Mouse (Mus musculus) brown adipose tissue, adult 24 weeks (tissue): ENCODE data around the gene Slc13a3. TPM values are rescaled to one million over a fixed set of nuclear protein-coding genes. Genes with fewer than 3 reads are reported as not detected.

Experiments used
- H3K27ac ChIP-seq: fragments of 200-500 bp; replicated peaks from 2 replicates; pipeline ENCODE4 v1.5.1; 2012; ENCODE audit warnings: low read depth, mild to moderate bottlenecking, low read length
- H3K4me1 ChIP-seq: fragments of 200-500 bp; 2 replicates; pipeline ENCODE4 v1.6.1; 2012; ENCODE audit warnings: low read length, mixed read lengths; ENCODE audit not compliant: control insufficient read depth, insufficient read depth, insufficient read length
- H3K4me3 ChIP-seq: fragments of 200-500 bp; 2 replicates; pipeline ENCODE4 v1.5.1; 2012; ENCODE audit warnings: low read depth, mild to moderate bottlenecking, low read length, moderate library complexity; ENCODE audit not compliant: insufficient read depth
- polyA plus RNA-seq: library from polyadenylated mRNA; stranded (reverse); fragments of >200 nt; gene quantifications from 2 replicates; pipeline ENCODE4 v1.2.4, GENCODE M21; 2012; ENCODE audit not compliant: missing spikeins, insufficient read depth, insufficient read length

Gene Slc13a3
- polyA plus RNA-seq, 1 experiment = 2.3 TPM

DNA sequence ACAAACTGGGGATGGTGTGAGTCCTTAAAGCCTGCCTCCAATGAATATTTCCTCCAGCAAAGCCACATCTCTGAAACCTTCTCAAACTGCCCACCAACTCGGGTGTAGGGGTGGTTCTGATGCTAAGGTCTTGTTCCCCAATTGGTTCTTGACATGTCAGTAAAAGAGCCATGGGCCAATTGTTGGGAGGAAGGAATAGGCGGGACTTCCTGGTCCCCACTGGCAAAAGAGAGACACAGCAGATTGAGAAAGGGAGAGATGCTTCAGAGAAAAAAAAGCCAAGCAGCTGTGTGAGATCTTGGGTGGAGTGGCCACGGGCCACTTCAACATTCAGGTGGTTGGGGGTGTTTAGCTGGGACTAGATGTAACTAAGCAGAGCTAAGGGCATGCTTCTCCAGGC is 102.0 kb downstream of the Slc13a3 start:
- H3K4me1 ChIP-seq = peaks cover 2% of the 10 kb centered on the region; the same call in 1 of the 2 replicates
- no peak overlapping the region for H3K4me3 ChIP-seq

DNA sequence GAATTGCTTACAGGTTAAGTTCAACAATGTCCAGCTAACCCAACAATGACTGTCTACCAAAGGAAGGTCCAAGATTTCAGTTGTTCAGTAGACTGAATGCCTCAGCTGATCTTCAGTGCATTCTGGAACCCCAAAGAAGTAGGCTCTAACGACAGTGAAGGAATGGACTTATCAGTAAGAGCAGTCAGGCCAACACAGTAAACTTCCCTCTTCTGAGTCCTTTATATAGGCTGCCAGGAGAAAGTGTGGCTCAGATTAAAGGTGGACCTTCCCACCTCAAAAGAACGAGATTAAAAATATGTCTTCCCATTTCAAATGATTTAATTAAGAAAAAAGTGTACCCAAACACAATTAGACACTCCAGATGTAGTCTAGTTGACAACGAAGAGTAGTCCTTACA is 102.7 kb downstream of the Slc13a3 start:
- Histone ChIP-seq H3K4me3 (no peak overlapping the region), H3K4me1 (peaks cover 2% of the 10 kb centered on the region; the same call in 1 of the 2 replicates), H3K27ac (no peak overlapping the region)

More for the DNA sequence above, 102.0 kb downstream of the Slc13a3 start:
- H3K27ac ChIP-seq = no peak overlapping the region

DNA sequence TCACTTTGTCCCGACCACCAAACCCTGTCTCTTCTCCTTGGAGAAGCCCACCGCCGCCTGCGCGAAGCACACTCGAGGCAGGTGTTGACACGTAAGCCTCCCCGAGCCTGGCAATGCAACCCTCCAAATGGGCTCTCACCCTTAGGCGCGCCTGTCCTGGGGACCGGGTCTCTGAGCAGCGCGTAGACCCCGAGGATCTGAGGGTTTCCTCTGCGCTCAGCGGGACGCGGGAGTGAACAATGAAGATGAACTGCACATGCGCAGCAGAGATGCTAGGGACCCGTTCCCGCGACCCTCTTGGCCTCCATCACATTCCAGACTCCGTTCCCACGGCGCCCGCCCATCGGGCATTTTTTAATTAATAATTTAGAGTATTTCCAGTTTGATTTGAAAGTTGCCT is 104.5 kb downstream of the Slc13a3 start, which contains the start of gene Zfp663:
Gene Zfp663 (minus strand): TSS at position 234 of the 400 bp plus-strand sequence.
- Histone ChIP-seq H3K27ac (no peak within 1 kb of the TSS), H3K4me1 (peaks cover 2% of the 10 kb centered on the region; the same call in 1 of the 2 replicates), H3K4me3 (no peak within 1 kb of the TSS)

DNA sequence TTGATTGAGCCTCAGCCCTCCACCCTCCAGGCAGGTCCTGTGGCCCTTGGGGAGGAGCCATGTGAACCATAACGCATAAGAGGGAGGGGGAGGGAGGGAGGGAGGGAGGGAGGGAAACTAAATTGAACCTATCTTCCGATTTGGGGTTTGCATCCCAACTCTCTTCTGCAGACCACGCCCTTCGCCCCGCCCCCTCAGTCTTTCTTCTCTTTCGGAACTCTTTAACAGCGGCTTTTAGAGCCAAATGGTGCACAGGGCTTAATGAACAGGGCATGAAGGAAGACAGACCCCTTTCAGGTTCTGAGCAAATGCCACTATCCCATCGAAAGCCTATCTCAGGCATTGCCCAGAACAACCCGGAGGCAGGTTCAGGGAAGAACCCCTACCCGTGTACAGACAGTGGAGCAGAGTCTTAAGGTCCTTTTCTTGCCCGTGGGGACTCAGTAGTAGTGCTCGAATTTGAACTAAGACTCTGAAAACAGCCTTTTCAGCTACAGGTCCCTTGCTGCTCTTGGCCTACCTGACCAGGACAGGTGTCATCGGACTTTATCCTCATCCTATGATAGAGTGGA is 105.1 kb downstream of the Slc13a3 start:
- Histone ChIP-seq H3K27ac (no peak overlapping the region), H3K4me1 (peaks cover 2% of the 10 kb centered on the region; the same call in 1 of the 2 replicates), H3K4me3 (no peak overlapping the region)

DNA sequence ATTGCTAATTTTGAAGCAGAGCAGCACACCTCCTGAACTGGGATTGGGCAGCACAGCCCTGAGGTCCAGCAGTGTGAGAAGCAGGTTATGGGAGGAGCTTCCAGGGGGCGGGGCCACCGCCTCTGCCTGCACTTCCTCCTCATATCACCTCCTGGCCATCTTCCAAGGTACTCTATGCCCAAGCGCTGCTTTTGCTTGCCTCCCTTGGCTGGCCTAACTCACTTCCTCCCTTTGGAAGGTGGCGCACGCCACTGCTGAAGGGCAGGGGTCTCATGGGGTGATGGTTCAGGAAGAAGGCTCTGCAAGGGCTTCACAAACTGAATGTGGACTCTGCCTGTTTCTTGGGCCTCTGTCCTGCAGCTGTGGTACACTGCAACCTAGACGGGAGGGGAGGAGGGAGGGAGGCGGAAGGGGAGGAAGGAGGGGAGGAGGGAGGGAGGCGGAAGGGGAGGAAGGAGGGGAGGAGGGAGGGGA is 105.9 kb downstream of the Slc13a3 start:
- Histone ChIP-seq H3K4me3 (no peak overlapping the region), H3K4me1 (peaks cover 2% of the 10 kb centered on the region; the same call in 1 of the 2 replicates), H3K27ac (no peak overlapping the region)

DNA sequence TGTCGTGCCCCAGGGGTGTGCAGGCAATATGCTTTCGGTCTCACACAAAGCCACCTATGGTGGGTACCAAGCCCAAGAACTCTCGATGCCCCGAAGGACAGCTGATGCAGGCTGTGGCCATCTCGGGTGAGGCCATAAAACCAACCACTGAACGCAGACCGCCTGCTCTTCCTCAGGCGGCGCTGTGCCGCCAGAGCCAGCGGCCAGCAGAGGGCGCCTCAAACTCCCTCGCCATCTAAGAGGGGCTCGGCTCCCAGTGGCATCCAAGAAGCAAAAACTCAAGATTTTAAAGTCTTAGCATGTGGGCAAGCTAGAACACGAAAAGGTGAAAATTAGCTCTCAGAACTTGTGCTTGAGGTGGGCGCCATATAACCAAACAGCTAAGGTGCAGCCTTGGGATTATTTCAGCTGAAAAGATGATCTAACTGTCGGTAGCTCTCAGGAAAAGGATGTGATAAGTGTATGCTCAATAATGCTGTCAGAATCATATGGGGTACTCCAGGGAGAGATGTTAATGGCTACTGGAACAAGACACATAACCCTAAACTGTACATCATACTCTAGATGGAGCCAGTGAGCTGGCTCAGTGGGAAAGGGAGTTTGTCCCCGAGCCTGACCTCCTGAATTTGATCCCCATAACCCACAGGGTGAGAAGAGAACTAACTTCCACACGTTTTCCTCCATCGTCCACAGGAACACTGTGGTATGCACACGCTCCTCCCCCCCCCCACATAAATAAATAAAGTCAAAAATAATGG is 108.5 kb downstream of the Slc13a3 start:
- H3K4me3 ChIP-seq = no peak overlapping the region
- peaks cover 2% of the 10 kb centered on the region; the same call in 1 of the 2 replicates for H3K4me1 ChIP-seq
- H3K27ac ChIP-seq = no peak overlapping the region

DNA sequence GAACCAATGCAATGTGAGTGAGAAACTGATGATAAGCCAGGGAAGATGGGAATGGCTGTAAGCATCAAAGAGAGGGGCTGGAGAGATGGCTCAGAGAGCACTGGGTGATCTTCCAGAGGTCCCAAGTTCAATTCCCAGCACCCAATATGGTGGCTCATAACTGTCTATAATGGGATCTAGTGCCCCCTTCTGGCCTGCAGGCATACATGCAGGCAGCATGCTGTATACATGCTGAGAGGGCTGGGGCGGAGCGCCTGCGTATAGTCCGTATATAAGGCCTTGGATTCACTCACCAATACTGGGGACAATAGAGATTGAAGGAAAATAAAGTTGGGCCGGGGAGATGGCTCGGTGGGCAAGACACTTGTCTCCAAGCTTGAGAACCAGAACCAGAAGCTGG is 109.7 kb downstream of the Slc13a3 start:
- no peak overlapping the region for H3K27ac ChIP-seq
- H3K4me3 ChIP-seq = no peak overlapping the region
- no peaks in the 10 kb centered on the region for H3K4me1 ChIP-seq

DNA sequence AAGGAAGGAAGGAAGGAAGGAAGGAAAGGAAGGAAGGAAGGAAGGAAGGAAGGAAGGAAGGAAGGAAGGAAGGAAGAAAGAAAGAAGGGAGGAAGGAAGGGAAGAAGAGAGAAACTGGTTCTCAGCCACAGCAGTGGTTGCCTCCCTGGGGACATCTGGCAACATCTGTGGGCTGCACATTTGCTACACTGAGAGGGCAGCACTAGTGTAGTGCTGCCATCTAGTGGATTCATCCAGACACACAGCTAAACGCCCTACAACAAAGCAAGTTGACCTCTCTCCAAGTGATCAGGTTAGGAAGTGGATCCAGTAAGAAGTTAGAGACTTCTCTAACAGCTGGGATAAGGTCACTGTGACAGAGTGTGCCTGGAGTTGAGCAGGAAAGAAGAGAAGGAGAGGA is 112.2 kb downstream of the Slc13a3 start:
- Histone ChIP-seq H3K4me3 (no peak overlapping the region), H3K27ac (no peak overlapping the region), H3K4me1 (no peaks in the 10 kb centered on the region)

Other genes starting within 250 kb of the Slc13a3 start
- not detected in 2 replicates for gene Cdh22, start 238.4 kb downstream of the Slc13a3 start, polyA plus RNA-seq
- gene Slc35c2, start 185.4 kb downstream of the Slc13a3 start, polyA plus RNA-seq = 12.3 and 12.6 TPM in 2 replicates
- 20.5 and 22.4 TPM in 2 replicates for gene Elmo2, start 146.8 kb downstream of the Slc13a3 start, polyA plus RNA-seq
- not detected in 2 replicates for gene Zfp663, start 104.5 kb downstream of the Slc13a3 start, polyA plus RNA-seq
- gene Zfp334, start 85.0 kb downstream of the Slc13a3 start, polyA plus RNA-seq = 0.67 and 0.83 TPM in 2 replicates
- gene Ocstamp, start 72.8 kb downstream of the Slc13a3 start, polyA plus RNA-seq = 1.1 TPM in 1 of 2 replicates, not detected in the other
- gene Trp53rka, start 20.1 kb upstream of the Slc13a3 start, polyA plus RNA-seq = 4.9 and 11.0 TPM in 2 replicates
- 0.33 and 0.40 TPM in 2 replicates for gene Slc2a10, start 30.6 kb upstream of the Slc13a3 start, polyA plus RNA-seq
- gene Eya2, start 121.8 kb upstream of the Slc13a3 start, polyA plus RNA-seq = 1.4 and 4.3 TPM in 2 replicates